In genomic region chr4:86422586-86422985, GRCm38 (mm10) we compare ENCODE assay signal across 16 mouse cellular contexts.
"Had no signal": no experiment of that assay in that cellular context is flagged by ENCODE, and none has a peak within 500 bp of the region (broad histone marks: within the 10 kb centered on the region; RNA-seq: fewer than 3 reads in every experiment).

No protein-coding gene starts in this region.

- H3K27ac ChIP-seq: neural tube, embryonic 13.5 days; neural tube, embryonic 15.5 days; stomach, embryonic 15.5 days; stomach, postnatal 0 days had no signal

- H3K9me3 ChIP-seq: neural tube, embryonic 13.5 days; neural tube, embryonic 15.5 days; stomach, embryonic 15.5 days had no signal

- H3K9ac ChIP-seq: neural tube, embryonic 13.5 days; neural tube, embryonic 15.5 days; stomach, embryonic 15.5 days had no signal

- H3K27me3 ChIP-seq: neural tube, embryonic 13.5 days; neural tube, embryonic 15.5 days; stomach, embryonic 15.5 days had no signal

- H3K36me3 ChIP-seq: neural tube, embryonic 15.5 days; stomach, embryonic 15.5 days had no signal

- H3K4me2 ChIP-seq: neural tube, embryonic 13.5 days; neural tube, embryonic 15.5 days; stomach, embryonic 15.5 days had no signal

- H3K4me3 ChIP-seq: neural tube, embryonic 13.5 days; neural tube, embryonic 15.5 days; stomach, embryonic 15.5 days had no signal

- DNase-seq: retina, postnatal 1 day; right cerebral cortex, adult 18-20 months; right cerebral cortex, postnatal 14 days; right cerebral cortex, postnatal 25 days; right cerebral cortex, postnatal 4 days; spleen, adult 18-20 months; thymus, adult 18-20 months; thymus, adult 2 months; thymus, postnatal 14 days; thymus, postnatal 25 days; thymus, postnatal 36 days; thymus, postnatal 4 days had no signal
